Mouse (Mus musculus) megakaryocyte, embryonic 14.5 days (primary cell): ENCODE results near the gene Tax1bp1. TPM values are rescaled to one million over a fixed set of nuclear protein-coding genes. Genes with fewer than 3 reads are reported as not detected.
"Not testable (repeated sequence)": the region's sequence is repeated elsewhere in the genome, so short reads cannot be mapped to it uniquely, and the experiment has no call there.

Experiments used
- H3K27me3 ChIP-seq: replicated peaks from 2 replicates; pipeline ENCODE3; 2012; ENCODE audit warnings: inconsistent platforms
- H3K36me3 ChIP-seq: replicated peaks from 2 replicates; pipeline ENCODE3; 2012; ENCODE audit warnings: low read length, inconsistent platforms, mixed read lengths
- H3K4me1 ChIP-seq: 2 replicates; pipeline ENCODE4 v1.6.1; 2012; ENCODE audit warnings: inconsistent platforms
- H3K4me3 ChIP-seq: replicated peaks from 2 replicates; pipeline ENCODE3; 2012; ENCODE audit warnings: moderate library complexity, mild to moderate bottlenecking, inconsistent platforms
- H3K9me3 ChIP-seq: 2 replicates; pipeline ENCODE4 v1.6.1; 2012; ENCODE audit warnings: inconsistent platforms
- FLI1 ChIP-seq: IDR thresholded peaks from 2 replicates; pipeline ENCODE4 v1.6.1; 2012; ENCODE audit warnings: low read length, inconsistent platforms, mixed read lengths
- GATA1 ChIP-seq: IDR thresholded peaks from 3 replicates; pipeline ENCODE4 v1.6.1; 2012; ENCODE audit warnings: mixed read lengths, low read length, inconsistent platforms, borderline replicate concordance
- polyA plus RNA-seq: library from polyadenylated mRNA; stranded (reverse); fragments of >175 nt; gene quantifications from 2 replicates; pipeline ENCODE4 v1.2.3, GENCODE M21; 2012; ENCODE audit warnings: low replicate concordance; ENCODE audit not compliant: insufficient read depth

Tax1bp1 gene
- polyA plus RNA-seq: 12.5 and 13.6 TPM in 2 replicates

- Histone ChIP-seq H3K4me1 (peaks cover 50% of the 10 kb centered on the region), H3K27me3 (no peaks in the 10 kb centered on the region), H3K9me3 (no peaks in the 10 kb centered on the region), H3K36me3 (peaks cover 2% of the 10 kb centered on the region), H3K4me3 (peak within 1 kb of the TSS; percentile 98)
- TF ChIP-seq GATA1 (no peak), FLI1 (peak; percentile 83)
These were observed at the start of gene Tax1bp1 for GRCm38 (mm10) chr6:52713104-52713896. Gene Tax1bp1, plus strand, starts transcription at chr6:52713729.

GRCm38 (mm10) chr6:52667641-52668040, 45.9 kb upstream of the Tax1bp1 start:
- H3K4me1 ChIP-seq: peaks cover 46% of the 10 kb centered on the region
- no peak overlapping the region for H3K4me3 ChIP-seq
- no peaks in the 10 kb centered on the region for H3K9me3 ChIP-seq
- no peak for TF ChIP-seq FLI1
- no peak for TF ChIP-seq GATA1
- no peaks in the 10 kb centered on the region for H3K36me3 ChIP-seq
- no peaks in the 10 kb centered on the region for H3K27me3 ChIP-seq

GRCm38 (mm10) chr6:52669878-52670277, 43.7 kb upstream of the Tax1bp1 start:
- H3K4me3 ChIP-seq, H3K27me3 ChIP-seq, H3K9me3 ChIP-seq, H3K36me3 ChIP-seq: not testable (repeated sequence)
- peaks cover 54% of the 10 kb centered on the region for H3K4me1 ChIP-seq

GRCm38 (mm10) chr6:52671791-52672190, 41.7 kb upstream of the Tax1bp1 start:
- Histone ChIP-seq H3K9me3 (no peaks in the 10 kb centered on the region), H3K27me3 (no peaks in the 10 kb centered on the region), H3K36me3 (no peaks in the 10 kb centered on the region), H3K4me1 (peaks cover 69% of the 10 kb centered on the region), H3K4me3 (peak overlapping the region; percentile 62)
- TF ChIP-seq GATA1: no peak
- TF ChIP-seq FLI1: no peak

GRCm38 (mm10) chr6:52672539-52672938, 41.0 kb upstream of the Tax1bp1 start:
- Histone ChIP-seq H3K4me3 (peak overlapping the region; percentile 53), H3K9me3 (no peaks in the 10 kb centered on the region), H3K36me3 (no peaks in the 10 kb centered on the region), H3K4me1 (peaks cover 75% of the 10 kb centered on the region), H3K27me3 (no peaks in the 10 kb centered on the region)
- no peak for TF ChIP-seq GATA1
- no peak for TF ChIP-seq FLI1

- H3K36me3 ChIP-seq: no peaks in the 10 kb centered on the region
- H3K4me1 ChIP-seq: peaks cover 79% of the 10 kb centered on the region
- no peaks in the 10 kb centered on the region for H3K27me3 ChIP-seq
- no peaks in the 10 kb centered on the region for H3K9me3 ChIP-seq
- no peak for TF ChIP-seq GATA1
- no peak for TF ChIP-seq FLI1
- H3K4me3 ChIP-seq: no peak overlapping the region
These were observed 39.8 kb upstream of the Tax1bp1 start for GRCm38 (mm10) chr6:52673706-52674105.

- Histone ChIP-seq H3K9me3 (no peaks in the 10 kb centered on the region), H3K36me3 (no peaks in the 10 kb centered on the region), H3K27me3 (no peaks in the 10 kb centered on the region), H3K4me3 (peak overlapping the region; percentile 64), H3K4me1 (peaks cover 83% of the 10 kb centered on the region)
- TF ChIP-seq GATA1: no peak
- no peak for TF ChIP-seq FLI1
These were observed 39.0 kb upstream of the Tax1bp1 start for GRCm38 (mm10) chr6:52674541-52674940.

- no peaks in the 10 kb centered on the region for H3K36me3 ChIP-seq
- H3K4me3 ChIP-seq: no peak overlapping the region
- H3K9me3 ChIP-seq: no peaks in the 10 kb centered on the region
- TF ChIP-seq FLI1 (no peak), GATA1 (no peak)
- no peaks in the 10 kb centered on the region for H3K27me3 ChIP-seq
- peaks cover 85% of the 10 kb centered on the region for H3K4me1 ChIP-seq
These were observed 38.2 kb upstream of the Tax1bp1 start for GRCm38 (mm10) chr6:52675222-52675921.

- H3K4me3 ChIP-seq, H3K27me3 ChIP-seq, H3K36me3 ChIP-seq, H3K9me3 ChIP-seq: not testable (repeated sequence)
- H3K4me1 ChIP-seq: peaks cover 77% of the 10 kb centered on the region
These were observed 36.0 kb upstream of the Tax1bp1 start for GRCm38 (mm10) chr6:52677534-52677933.

GRCm38 (mm10) chr6:52679565-52679964, 34.0 kb upstream of the Tax1bp1 start:
- H3K4me1 ChIP-seq: peaks cover 75% of the 10 kb centered on the region
- no peak overlapping the region for H3K4me3 ChIP-seq
- no peaks in the 10 kb centered on the region for H3K27me3 ChIP-seq
- no peaks in the 10 kb centered on the region for H3K36me3 ChIP-seq
- H3K9me3 ChIP-seq: no peaks in the 10 kb centered on the region
- no peak for TF ChIP-seq FLI1
- TF ChIP-seq GATA1: no peak
